Mouse (Mus musculus) retina, adult 2 months (tissue): ENCODE results near the gene Eno3.

Source experiments
- DNase-seq: peaks from one replicate; pipeline ENCODE4 v3.0.0-alpha.2; 2012; ENCODE audit warnings: low read depth, low spot score

Gene Eno3

GRCm38 (mm10) chr11:70644564-70645103 is 12.4 kb upstream of the Eno3 start:
- no peak for DNase-seq

- no peak for DNase-seq
Measured at GRCm38 (mm10) chr11:70645461-70646258, 11.3 kb upstream of the Eno3 start.

GRCm38 (mm10) chr11:70646259-70646555 is 10.8 kb upstream of the Eno3 start:
- no peak for DNase-seq

- peak; percentile 99 for DNase-seq
Measured at GRCm38 (mm10) chr11:70646691-70647650, 10.0 kb upstream of the Eno3 start, which contains the start of the genes Rnf167 and Slc25a11. Rnf167 (plus strand) TSS chr11:70647235. Slc25a11 (minus strand) TSS chr11:70647479.

GRCm38 (mm10) chr11:70647716-70648420 is 9.1 kb upstream of the Eno3 start:
- no peak for DNase-seq

- no peak for DNase-seq
Measured at GRCm38 (mm10) chr11:70648512-70648911, 8.5 kb upstream of the Eno3 start.

GRCm38 (mm10) chr11:70649185-70649734 is 7.7 kb upstream of the Eno3 start:
- no peak for DNase-seq

- no peak for DNase-seq
Measured at GRCm38 (mm10) chr11:70650322-70651175, 6.5 kb upstream of the Eno3 start.

- DNase-seq: no peak
Measured at GRCm38 (mm10) chr11:70651391-70651790, 5.6 kb upstream of the Eno3 start.

GRCm38 (mm10) chr11:70652029-70652883 is 4.7 kb upstream of the Eno3 start:
- no peak for DNase-seq

- no peak for DNase-seq
Measured at GRCm38 (mm10) chr11:70652884-70653344, 4.1 kb upstream of the Eno3 start.

- peak; percentile 44 for DNase-seq
Measured at GRCm38 (mm10) chr11:70653345-70654197, 3.4 kb upstream of the Eno3 start.

- DNase-seq: peak; percentile 62
Measured at GRCm38 (mm10) chr11:70654198-70654922, 2.6 kb upstream of the Eno3 start, which contains the start of gene Pfn1. Pfn1 (minus strand) TSS chr11:70654644.

GRCm38 (mm10) chr11:70654923-70655570 is 2.0 kb upstream of the Eno3 start:
- DNase-seq: peak; percentile 64

GRCm38 (mm10) chr11:70655571-70656455 is 1.2 kb upstream of the Eno3 start:
- DNase-seq: no peak

GRCm38 (mm10) chr11:70656456-70656927 is 510 bp upstream of the Eno3 start:
- DNase-seq: no peak
